Mouse (Mus musculus): Measurements from ENCODE around the gene Gsx2. TPM values are rescaled to one million over a fixed set of nuclear protein-coding genes. Genes with fewer than 3 reads are reported as not detected.

Gsx2 gene
- total RNA-seq (2014; fragmentation: Nextera tagmentation): not detected in 2 replicates
- not detected in 2 replicates for total RNA-seq (2017)

- no peak for ATAC-seq (replicated peaks; ENCODE audit: low FRiP score, low TSS enrichment, poor library complexity, severe bottlenecking)
These were observed at the start of gene Gsx2 for GRCm38 (mm10) chr5:75075383-75075941. Gene Gsx2 (plus strand): TSS chr5:75075601.

- no peak for ATAC-seq (replicated peaks; ENCODE audit: low FRiP score, low TSS enrichment, poor library complexity, severe bottlenecking)
These were observed 39.9 kb upstream of the Gsx2 start for GRCm38 (mm10) chr5:75035475-75035874.

GRCm38 (mm10) chr5:75039307-75039706 lies 36.1 kb upstream of the Gsx2 start:
- ATAC-seq (replicated peaks; ENCODE audit: low FRiP score, low TSS enrichment, poor library complexity, severe bottlenecking): no peak

- ATAC-seq (replicated peaks; ENCODE audit: low FRiP score, low TSS enrichment, poor library complexity, severe bottlenecking): peak; percentile 62
These were observed 32.4 kb upstream of the Gsx2 start for GRCm38 (mm10) chr5:75043011-75043445.

- peak; percentile 51 for ATAC-seq (replicated peaks; ENCODE audit: low FRiP score, low TSS enrichment, poor library complexity, severe bottlenecking)
These were observed 31.6 kb upstream of the Gsx2 start for GRCm38 (mm10) chr5:75043621-75044301.

GRCm38 (mm10) chr5:75044310-75044904 lies 31.0 kb upstream of the Gsx2 start, which contains the start of gene Chic2:
Gene Chic2 (minus strand): TSS chr5:75044774.
- peak; percentile 70 for ATAC-seq (replicated peaks; ENCODE audit: low FRiP score, low TSS enrichment, poor library complexity, severe bottlenecking)

- ATAC-seq (replicated peaks; ENCODE audit: low FRiP score, low TSS enrichment, poor library complexity, severe bottlenecking): no peak
These were observed 30.0 kb upstream of the Gsx2 start for GRCm38 (mm10) chr5:75045371-75045770.

- no peak for ATAC-seq (replicated peaks; ENCODE audit: low FRiP score, low TSS enrichment, poor library complexity, severe bottlenecking)
These were observed 28.6 kb upstream of the Gsx2 start for GRCm38 (mm10) chr5:75046681-75047321.

- no peak for ATAC-seq (replicated peaks; ENCODE audit: low FRiP score, low TSS enrichment, poor library complexity, severe bottlenecking)
These were observed 24.3 kb upstream of the Gsx2 start for GRCm38 (mm10) chr5:75051109-75051508.

GRCm38 (mm10) chr5:75063177-75063576 lies 12.2 kb upstream of the Gsx2 start:
- ATAC-seq (replicated peaks; ENCODE audit: low FRiP score, low TSS enrichment, poor library complexity, severe bottlenecking): no peak

- ATAC-seq (replicated peaks; ENCODE audit: low FRiP score, low TSS enrichment, poor library complexity, severe bottlenecking): no peak
These were observed 8.7 kb upstream of the Gsx2 start for GRCm38 (mm10) chr5:75066715-75067114.

GRCm38 (mm10) chr5:75067125-75067756 lies 8.2 kb upstream of the Gsx2 start:
- no peak for ATAC-seq (replicated peaks; ENCODE audit: low FRiP score, low TSS enrichment, poor library complexity, severe bottlenecking)

GRCm38 (mm10) chr5:75070132-75070531 lies 5.3 kb upstream of the Gsx2 start:
- ATAC-seq (replicated peaks; ENCODE audit: low FRiP score, low TSS enrichment, poor library complexity, severe bottlenecking): no peak

- ATAC-seq (replicated peaks; ENCODE audit: low FRiP score, low TSS enrichment, poor library complexity, severe bottlenecking): no peak
These were observed 4.6 kb upstream of the Gsx2 start for GRCm38 (mm10) chr5:75070656-75071375.

- ATAC-seq (replicated peaks; ENCODE audit: low FRiP score, low TSS enrichment, poor library complexity, severe bottlenecking): no peak
These were observed 3.5 kb upstream of the Gsx2 start for GRCm38 (mm10) chr5:75071951-75072350.

- no peak for ATAC-seq (replicated peaks; ENCODE audit: low FRiP score, low TSS enrichment, poor library complexity, severe bottlenecking)
These were observed 2.9 kb upstream of the Gsx2 start for GRCm38 (mm10) chr5:75072532-75072931.

- no peak for ATAC-seq (replicated peaks; ENCODE audit: low FRiP score, low TSS enrichment, poor library complexity, severe bottlenecking)
These were observed 2.2 kb upstream of the Gsx2 start for GRCm38 (mm10) chr5:75073167-75073566.

- ATAC-seq (replicated peaks; ENCODE audit: low FRiP score, low TSS enrichment, poor library complexity, severe bottlenecking): no peak
These were observed 1.7 kb upstream of the Gsx2 start for GRCm38 (mm10) chr5:75073684-75074083.

GRCm38 (mm10) chr5:75074132-75074531 lies 1.3 kb upstream of the Gsx2 start:
- no peak for ATAC-seq (replicated peaks; ENCODE audit: low FRiP score, low TSS enrichment, poor library complexity, severe bottlenecking)

All from megakaryocyte-erythroid progenitor cell, adult 5-6 weeks (primary cell).